Mouse (Mus musculus) bone marrow macrophage, adult 2 months (primary cell): Measurements from ENCODE around the gene Rfwd3.

Source experiments
- CTCF ChIP-seq: IDR thresholded peaks from 2 replicates; pipeline ENCODE4 v1.5.1; 2012; ENCODE audit warnings: low read depth, mild to moderate bottlenecking, low read length, moderate library complexity
- POLR2A ChIP-seq: IDR thresholded peaks from 2 replicates; pipeline ENCODE4 v1.6.1; 2012; ENCODE audit warnings: mild to moderate bottlenecking, low read depth, low read length, borderline replicate concordance

GRCm38 (mm10) chr8:111340186-111340585 is 40.2 kb upstream of the Rfwd3 start:
- TF ChIP-seq CTCF (no peak), POLR2A (no peak)
